Mouse (Mus musculus) urinary bladder, postnatal 0 days (tissue): ENCODE measurements around the gene Rab13. TPM values are rescaled to one million over a fixed set of nuclear protein-coding genes. Genes with fewer than 3 reads are reported as not detected.

Source experiments
- microRNA-seq: library from miRNA; unstranded; fragments of <30 nt; microRNA quantifications from one replicate; pipeline ENCODE4, GENCODE M21; 2016
- polyA plus RNA-seq: library from polyadenylated mRNA; unstranded; fragments of >200 nt; fragmentation: Nextera tagmentation; extraction: Ambion mirVana; gene quantifications from 2 replicates; pipeline ENCODE4 v1.2.1, GENCODE M21; 2015

The Rab13 gene
- polyA plus RNA-seq = 20.8 and 21.2 TPM in 2 replicates

DNA sequence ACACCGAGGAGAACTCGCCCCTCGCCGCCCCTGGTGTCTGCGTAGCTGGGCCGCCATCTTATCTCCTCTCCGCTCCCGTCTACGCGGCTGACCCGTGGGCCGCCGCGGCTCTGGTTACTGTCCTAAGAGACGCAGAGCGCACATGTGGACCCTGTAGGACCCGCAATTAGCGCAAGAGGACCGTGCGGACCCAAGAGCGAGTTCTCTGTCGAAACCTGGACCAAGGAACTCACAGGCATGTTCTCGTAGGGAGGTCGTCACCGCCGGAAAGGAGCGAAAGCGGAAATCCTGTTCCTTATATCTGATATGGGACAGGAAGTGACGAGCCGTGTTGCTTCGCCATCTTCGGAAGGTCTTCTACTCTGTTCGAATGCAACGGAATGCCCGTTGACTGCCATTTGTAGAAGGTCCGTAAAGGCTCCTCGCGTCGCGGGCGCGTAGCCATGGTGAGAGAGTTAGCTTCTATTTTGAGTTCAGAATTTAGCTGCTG, at the start of gene Rab13, which contains the start of gene Rps27:
Rab13 (plus strand) TSS at position 319 of the 490 bp plus-strand sequence.
Rps27 (minus strand) TSS at position 275 of the 490 bp plus-strand sequence.

DNA sequence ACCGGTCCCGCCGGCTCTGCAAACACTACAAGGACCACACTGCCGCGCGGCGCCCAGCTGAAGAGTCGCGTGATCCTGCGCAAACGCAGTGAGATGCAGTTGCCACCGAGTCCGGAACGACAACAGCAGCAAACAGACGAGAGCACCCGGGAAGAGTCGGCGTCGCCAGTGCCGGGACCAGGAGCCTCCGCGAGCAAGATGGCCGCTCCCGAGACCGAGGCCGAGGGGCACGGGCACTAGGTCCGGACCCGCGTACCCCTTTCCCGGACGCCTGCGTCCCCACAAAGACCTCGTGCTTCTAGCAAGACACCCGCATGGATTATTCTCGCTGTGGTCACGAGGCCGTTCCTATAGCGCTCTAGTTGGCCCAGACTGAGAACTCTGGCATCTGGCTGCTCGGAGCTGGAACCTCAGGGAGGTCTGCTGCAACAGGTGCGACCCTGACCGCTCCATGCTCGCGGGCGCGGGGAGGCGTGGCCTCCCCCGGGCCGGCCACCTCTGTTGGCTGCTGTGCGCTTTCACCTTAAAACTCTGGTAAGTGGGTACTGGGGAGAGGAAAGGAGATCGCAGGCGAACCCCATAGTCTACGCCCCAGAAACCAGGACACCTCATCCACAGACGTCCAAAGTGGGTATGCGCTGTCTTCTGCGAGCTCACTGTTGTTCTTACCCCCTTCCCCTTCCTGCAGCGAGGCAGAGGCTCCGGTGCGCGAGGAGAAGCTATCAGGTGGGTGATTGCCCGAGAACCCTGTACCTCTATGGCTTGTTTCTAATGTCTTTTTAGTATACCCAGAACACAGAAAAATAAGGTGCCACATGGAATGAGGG, 18.2 kb downstream of the Rab13 start, which contains the start of gene Jtb:
Jtb (plus strand) TSS at position 91 of the 827 bp plus-strand sequence.

DNA sequence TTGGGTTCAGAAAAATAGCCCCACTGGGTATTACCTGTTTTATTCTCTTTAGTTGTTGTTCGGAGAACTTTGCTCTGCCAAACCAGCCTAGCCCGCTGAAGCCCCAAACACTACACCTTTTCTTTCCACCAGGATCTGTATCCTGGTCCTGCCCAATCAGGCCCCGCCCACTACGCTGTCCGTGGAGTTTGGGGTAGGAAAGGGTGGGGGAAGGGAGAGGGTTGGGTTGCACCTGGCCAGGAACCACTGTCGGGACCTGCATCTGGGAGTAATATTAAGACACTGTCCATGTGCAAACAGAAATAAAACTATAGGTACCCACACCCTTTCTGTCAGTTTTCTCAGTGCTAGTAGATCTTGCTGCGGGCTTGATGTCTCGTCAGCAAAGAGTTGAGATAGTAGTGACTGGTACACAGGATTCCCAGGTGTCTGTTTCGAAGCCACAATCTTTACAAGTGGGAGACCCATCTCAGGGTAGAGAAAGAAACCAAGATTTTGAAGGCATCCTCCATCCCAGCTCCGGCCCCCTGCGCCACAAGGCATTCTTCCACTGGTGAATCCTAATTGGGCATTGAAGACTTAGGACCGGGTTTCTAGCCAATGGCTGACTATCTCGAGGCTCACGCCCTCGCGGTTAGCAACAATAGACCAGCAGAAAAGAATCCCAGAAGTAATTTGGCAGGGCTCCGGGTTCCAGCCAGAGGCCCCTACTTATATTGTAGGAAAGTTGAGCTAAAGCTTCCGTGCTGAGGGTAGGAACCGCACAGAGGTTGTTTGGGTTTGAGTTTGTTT, 29.7 kb downstream of the Rab13 start, which contains the start of gene Creb3l4:
Creb3l4 (minus strand) TSS at position 529 of the 792 bp plus-strand sequence.

DNA sequence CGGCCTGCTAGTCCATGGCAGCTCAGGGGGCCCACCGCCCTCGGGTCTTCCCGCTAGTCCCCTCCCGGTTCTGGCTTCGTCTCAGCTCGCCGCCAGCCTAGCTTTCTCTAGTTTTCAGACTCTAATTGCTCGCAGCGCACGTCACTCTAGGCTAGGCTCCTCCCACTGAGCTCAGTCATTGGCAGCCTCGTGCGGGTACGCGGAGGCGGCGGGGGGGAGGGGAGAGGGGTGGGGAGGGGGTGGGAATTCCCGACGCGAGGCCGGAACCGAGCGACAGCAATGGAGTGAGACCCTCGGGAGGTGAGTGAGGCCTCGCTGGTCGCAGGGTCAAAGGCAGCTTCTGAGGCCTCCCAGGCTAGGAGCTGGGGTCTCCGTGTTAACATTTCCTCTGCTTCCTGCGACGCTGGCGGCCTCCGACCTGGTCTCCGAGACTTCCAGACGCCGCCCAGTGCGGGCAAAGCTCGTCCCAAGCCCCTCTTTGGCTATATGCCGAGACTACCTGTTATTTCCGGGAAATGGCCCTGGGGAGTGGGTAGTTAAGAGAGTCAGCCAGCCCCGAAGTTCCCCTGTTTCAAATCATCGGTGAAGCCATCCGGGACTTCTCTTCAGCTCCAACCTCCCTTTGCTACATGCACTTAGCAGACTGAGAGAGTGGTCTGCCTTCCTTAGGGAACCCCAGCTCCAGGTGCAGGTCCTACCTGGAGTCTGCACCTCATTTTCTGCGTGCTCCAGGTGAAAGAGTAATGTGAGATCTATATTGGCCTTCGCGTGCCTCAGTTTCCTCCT, 34.7 kb downstream of the Rab13 start, which contains the start of gene Slc39a1:
Slc39a1 (plus strand) TSS at position 213 of the 786 bp plus-strand sequence.

DNA sequence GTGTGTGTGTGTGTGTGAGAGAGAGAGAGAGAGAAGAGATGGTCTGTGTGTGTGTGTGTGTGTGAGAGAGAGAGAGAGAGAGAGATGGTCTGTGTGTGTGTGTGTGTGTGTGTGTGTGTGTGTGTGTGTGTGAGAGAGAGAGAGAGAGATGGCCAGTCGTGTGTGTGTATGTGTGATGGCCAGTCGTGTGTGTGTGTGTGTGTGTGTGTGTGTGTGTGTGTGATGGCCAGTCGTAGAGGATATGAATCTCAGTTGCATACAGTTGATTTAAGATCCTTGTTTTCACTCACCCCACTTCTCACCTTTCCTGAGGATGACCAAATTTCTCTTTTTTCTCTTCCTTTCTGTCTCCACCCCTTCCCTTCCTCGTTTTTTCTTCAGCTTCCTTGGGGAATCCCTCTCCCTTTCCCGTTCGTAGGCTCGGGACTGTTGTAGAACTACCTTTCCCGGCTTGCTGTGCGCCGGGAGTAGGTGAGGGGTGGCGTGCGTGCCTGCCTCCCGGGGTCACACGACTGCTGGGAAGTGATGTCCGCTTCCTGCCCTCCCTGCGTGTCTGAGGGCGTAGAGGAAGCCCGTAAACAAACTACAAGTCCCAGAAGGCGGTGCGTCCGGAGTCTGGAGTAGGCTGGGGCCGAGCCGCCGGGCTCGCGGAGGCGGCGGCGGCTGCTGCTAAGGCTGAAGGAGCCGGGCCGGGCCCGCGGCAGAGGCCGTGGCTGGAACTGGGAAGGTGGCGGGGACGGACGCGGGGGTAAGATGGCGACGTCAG, 40.3 kb downstream of the Rab13 start, which contains the start of gene Crtc2:
Crtc2 (plus strand) TSS at position 511 of the 766 bp plus-strand sequence.

DNA sequence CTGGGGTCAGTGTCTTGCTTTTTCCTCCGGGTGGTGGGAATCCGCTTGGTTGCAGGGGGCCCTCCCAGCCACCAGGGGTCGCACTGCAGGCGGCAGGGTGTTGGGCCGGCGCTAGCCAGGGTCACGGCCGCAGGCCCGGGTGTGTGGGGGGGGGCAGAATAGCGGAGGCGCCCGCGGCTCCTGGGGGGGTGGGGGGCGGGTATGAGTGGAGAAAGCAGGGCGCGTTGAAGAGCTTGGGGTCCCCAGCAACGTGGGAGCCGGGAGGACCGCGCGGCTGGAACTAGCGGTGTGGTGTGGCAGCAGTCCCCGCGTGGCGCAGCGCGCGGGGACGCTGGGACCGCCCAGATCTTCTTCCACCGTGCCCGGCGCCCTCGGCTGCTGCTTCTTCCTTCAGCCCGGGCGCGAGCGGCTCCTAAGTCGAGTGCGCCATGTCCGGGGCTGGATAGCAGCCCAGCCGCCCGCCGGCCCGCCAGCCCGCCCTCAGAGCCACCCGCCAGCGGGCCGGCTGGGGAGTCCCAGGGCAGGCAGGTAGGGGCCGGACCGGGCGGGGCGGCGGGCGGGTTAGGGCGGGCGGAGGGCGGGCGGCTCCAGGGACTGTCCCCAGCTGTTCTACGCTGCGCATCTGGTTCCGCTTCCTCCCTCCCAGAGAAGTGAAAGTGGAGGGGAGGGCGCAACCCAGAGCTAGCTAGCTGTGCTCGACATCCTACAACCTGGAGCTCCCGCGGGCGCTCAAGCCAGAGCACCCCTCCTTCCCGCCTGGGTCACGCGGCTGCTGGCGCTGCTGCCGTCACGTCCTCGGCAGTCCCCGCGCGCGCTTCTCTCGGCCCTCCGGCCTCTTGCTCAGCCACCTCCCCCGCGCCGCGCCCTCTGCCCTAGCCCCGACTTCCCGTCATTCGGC, 51.8 kb downstream of the Rab13 start, which contains the start of gene Dennd4b:
Dennd4b (plus strand) TSS at position 152 of the 898 bp plus-strand sequence.

Small RNA genes within 50 kb of the gene (microRNA-seq; reads per million reads assigned to microRNA genes)
- not detected for gene Mir7012

Other genes starting within 250 kb of the Rab13 start
- 94.5 and 95.7 TPM in 2 replicates for gene Hax1, start 214.9 kb upstream of the Rab13 start, polyA plus RNA-seq
- gene 4933434E20Rik, start 162.1 kb upstream of the Rab13 start, polyA plus RNA-seq = 117 and 119 TPM in 2 replicates
- gene Ubap2l, start 161.1 kb upstream of the Rab13 start, polyA plus RNA-seq = 80.9 and 113 TPM in 2 replicates
- gene Tpm3, start 141.0 kb upstream of the Rab13 start, polyA plus RNA-seq = 328 and 388 TPM in 2 replicates
- gene Nup210l, start 109.6 kb upstream of the Rab13 start, polyA plus RNA-seq = 0.06 and 0.08 TPM in 2 replicates
- gene Rps27, start within 50 bp of the Rab13 start, polyA plus RNA-seq = 1,219 and 1,471 TPM in 2 replicates
- gene Jtb, start 17.9 kb downstream of the Rab13 start, polyA plus RNA-seq = 107 and 109 TPM in 2 replicates
- 1.3 and 1.9 TPM in 2 replicates for gene Creb3l4, start 29.8 kb downstream of the Rab13 start, polyA plus RNA-seq
- gene Slc39a1, start 34.5 kb downstream of the Rab13 start, polyA plus RNA-seq = 123 and 150 TPM in 2 replicates
- 12.1 and 12.4 TPM in 2 replicates for gene Crtc2, start 40.5 kb downstream of the Rab13 start, polyA plus RNA-seq
- 1.9 and 2.2 TPM in 2 replicates for gene Dennd4b, start 51.5 kb downstream of the Rab13 start, polyA plus RNA-seq
- 5.8 and 6.5 TPM in 2 replicates for gene Gatad2b, start 79.5 kb downstream of the Rab13 start, polyA plus RNA-seq
- 6.9 and 8.3 TPM in 2 replicates for gene Slc27a3, start 176.2 kb downstream of the Rab13 start, polyA plus RNA-seq
- gene Ints3, start 219.9 kb downstream of the Rab13 start, polyA plus RNA-seq = 9.2 and 9.7 TPM in 2 replicates